Mouse (Mus musculus) heart, postnatal 0 days (tissue): ENCODE results near the gene Serhl. TPM values are rescaled to one million over a fixed set of nuclear protein-coding genes. Genes with fewer than 3 reads are reported as not detected.

Experiments
- ATAC-seq: fragments of 200-750 bp; cut with Nextera tagmentation; 2 replicates; pipeline ENCODE4 v1.8.0; 2017; ENCODE audit warnings: low read depth, moderate number of reproducible peaks, moderate library complexity; ENCODE audit not compliant: insufficient read depth
- DNase-seq: peaks from one replicate; pipeline ENCODE4 v3.0.0-alpha.2; 2016; ENCODE audit warnings: low spot score
- H3K27ac ChIP-seq: fragments of 300-500 bp; sonication (generic); 2 replicates; pipeline ENCODE4 v1.5.1; 2014; ENCODE audit warnings: low read depth, mild to moderate bottlenecking
- H3K27me3 ChIP-seq: fragments of 300-500 bp; sonication (generic); 2 replicates; pipeline ENCODE4 v1.6.1; 2014; ENCODE audit warnings: low read length, mixed read lengths; ENCODE audit not compliant: control insufficient read depth, insufficient read depth
- H3K36me3 ChIP-seq: fragments of 300-500 bp; sonication (generic); replicated peaks from 2 replicates; pipeline ENCODE4 v1.6.1; 2014; ENCODE audit warnings: low read length, mixed read lengths; ENCODE audit not compliant: control insufficient read depth, insufficient read depth
- H3K4me1 ChIP-seq: fragments of 300-500 bp; sonication (generic); 2 replicates; pipeline ENCODE4 v1.6.1; 2014; ENCODE audit warnings: antibody characterized with exemption; ENCODE audit not compliant: control insufficient read depth, insufficient read depth
- H3K4me2 ChIP-seq: fragments of 300-500 bp; sonication (generic); 2 replicates; pipeline ENCODE4 v1.6.1; 2014; ENCODE audit warnings: low read depth, mild to moderate bottlenecking, low read length, moderate library complexity
- H3K4me3 ChIP-seq: fragments of 300-500 bp; sonication (generic); 2 replicates; pipeline ENCODE4 v1.5.1; 2014; ENCODE audit warnings: low read depth, low read length
- H3K9ac ChIP-seq: fragments of 300-500 bp; sonication (generic); replicated peaks from 2 replicates; pipeline ENCODE4 v1.6.1; 2014; ENCODE audit warnings: low read depth, low read length, mixed read lengths
- H3K9me3 ChIP-seq: fragments of 300-500 bp; sonication (generic); replicated peaks from 2 replicates; pipeline ENCODE4 v1.6.1; 2016; ENCODE audit warnings: low read length; ENCODE audit not compliant: control insufficient read depth
- CTCF ChIP-seq: IDR thresholded peaks from 2 replicates; pipeline ENCODE4 v1.5.1; 2016; ENCODE audit warnings: antibody characterized with exemption, control low read depth, low read depth
- EP300 ChIP-seq: IDR thresholded peaks from 2 replicates; pipeline ENCODE4 v1.6.1; 2016; ENCODE audit warnings: antibody characterized with exemption, low read depth
- WGBS: fragments of 180-500 bp; shearing (Covaris S2); extraction: QIAGEN DNeasy Blood & Tissue Kit; methylation state at CpG from one replicate; pipeline ENCODE4 v1.1.7; 2014; 5-methylcytosine and 5-hydroxymethylcytosine counted together
- polyA plus RNA-seq: library from polyadenylated mRNA; unstranded; fragments of >200 nt; fragmentation: Nextera tagmentation; extraction: Ambion mirVana; gene quantifications from 2 replicates; pipeline ENCODE4 v1.2.1, GENCODE M21; 2015
- total RNA-seq: library from RNA; depleted of rRNA; stranded (reverse); fragments of >200 nt; gene quantifications from 2 replicates; pipeline ENCODE4 v1.2.3, GENCODE M21; 2014; ENCODE audit warnings: low replicate concordance

Serhl gene
- total and polyA plus RNA-seq, 2 experiments from 2014 or later: 84.0 to 110 TPM

- WGBS: 86% methylated on average over 6 of the region's 6 CpGs
- Histone ChIP-seq H3K9me3 (no peaks in the 10 kb centered on the region), H3K4me3 (no peak overlapping the region), H3K27ac (no peak overlapping the region), H3K4me1 (no peaks in the 10 kb centered on the region), H3K27me3 (no peaks in the 10 kb centered on the region), H3K9ac (no peak overlapping the region), H3K4me2 (no peak overlapping the region), H3K36me3 (peaks cover 33% of the 10 kb centered on the region; the same call in 1 of the 2 replicates)
- TF ChIP-seq CTCF (no peak), EP300 (no peak)
- ATAC-seq (no peak), DNase-seq (no peak)
Measured at GRCm38 (mm10) chr15:83106426-83106825, 17.1 kb downstream of the Serhl start.

GRCm38 (mm10) chr15:83107814-83108213 lies 18.5 kb downstream of the Serhl start:
- H3K4me2 ChIP-seq: no peak overlapping the region
- H3K36me3 ChIP-seq: peaks cover 32% of the 10 kb centered on the region; the same call in 1 of the 2 replicates
- no peaks in the 10 kb centered on the region for H3K27me3 ChIP-seq
- DNase-seq (no peak), ATAC-seq (no peak)
- H3K4me3 ChIP-seq: no peak overlapping the region
- 74% methylated on average over 6 of the region's 6 CpGs for WGBS
- no peak overlapping the region for H3K9ac ChIP-seq
- 0 out of 2 replicates have a peak, but pooled peaks cover 3% of the 10 kb centered on the region for H3K4me1 ChIP-seq
- no peaks in the 10 kb centered on the region for H3K9me3 ChIP-seq
- no peak overlapping the region for H3K27ac ChIP-seq
- TF ChIP-seq CTCF (no peak), EP300 (no peak)

GRCm38 (mm10) chr15:83111290-83111689 lies 22.0 kb downstream of the Serhl start:
- ATAC-seq (no peak), DNase-seq (no peak)
- Histone ChIP-seq H3K36me3 (peaks cover 26% of the 10 kb centered on the region), H3K4me2 (no peak overlapping the region), H3K9ac (no peak overlapping the region), H3K27me3 (no peaks in the 10 kb centered on the region), H3K4me3 (no peak overlapping the region), H3K27ac (no peak overlapping the region), H3K4me1 (peaks cover 7% of the 10 kb centered on the region; the same call in 1 of the 2 replicates), H3K9me3 (no peaks in the 10 kb centered on the region)
- TF ChIP-seq CTCF (no peak), EP300 (no peak)
- WGBS: 57% methylated on average over 6 of the region's 6 CpGs

- Histone ChIP-seq H3K4me1 (peaks cover 7% of the 10 kb centered on the region; the same call in 1 of the 2 replicates), H3K27ac (no peak overlapping the region), H3K4me3 (no peak overlapping the region), H3K36me3 (peaks cover 27% of the 10 kb centered on the region), H3K9me3 (no peaks in the 10 kb centered on the region), H3K9ac (no peak overlapping the region), H3K27me3 (no peaks in the 10 kb centered on the region), H3K4me2 (no peak overlapping the region)
- TF ChIP-seq CTCF: no peak
- no peak for TF ChIP-seq EP300
- ATAC-seq: no peak
- 74% methylated on average over 7 of the region's 7 CpGs for WGBS
- DNase-seq: peak; percentile 20
Measured at GRCm38 (mm10) chr15:83111874-83112273, 22.6 kb downstream of the Serhl start.

- no peak overlapping the region for H3K9ac ChIP-seq
- H3K9me3 ChIP-seq: no peaks in the 10 kb centered on the region
- no peak overlapping the region for H3K4me3 ChIP-seq
- peaks cover 7% of the 10 kb centered on the region; the same call in 1 of the 2 replicates for H3K4me1 ChIP-seq
- peaks cover 37% of the 10 kb centered on the region for H3K36me3 ChIP-seq
- H3K27me3 ChIP-seq: no peaks in the 10 kb centered on the region
- TF ChIP-seq EP300 (no peak), CTCF (peak; percentile 68)
- peak; percentile 71 for DNase-seq
- ATAC-seq: peak; percentile 87
- H3K4me2 ChIP-seq: no peak overlapping the region
- H3K27ac ChIP-seq: no peak overlapping the region
- 7% methylated on average over 10 of the region's 11 CpGs for WGBS
Measured at GRCm38 (mm10) chr15:83112898-83113297, 23.6 kb downstream of the Serhl start.

- H3K4me3 ChIP-seq: no peak overlapping the region
- H3K27ac ChIP-seq: no peak overlapping the region
- no peak overlapping the region for H3K4me2 ChIP-seq
- no peak for ATAC-seq
- WGBS: 87% methylated on average over 9 of the region's 9 CpGs
- DNase-seq: no peak
- TF ChIP-seq EP300 (no peak), CTCF (no peak)
- H3K9ac ChIP-seq: no peak overlapping the region
- H3K9me3 ChIP-seq: no peaks in the 10 kb centered on the region
- H3K4me1 ChIP-seq: peaks cover 7% of the 10 kb centered on the region; the same call in 1 of the 2 replicates
- H3K27me3 ChIP-seq: no peaks in the 10 kb centered on the region
- peaks cover 45% of the 10 kb centered on the region for H3K36me3 ChIP-seq
Measured at GRCm38 (mm10) chr15:83114106-83114505, 24.8 kb downstream of the Serhl start.
